Mouse (Mus musculus): ENCODE results near the gene Plekhd1. TPM values are rescaled to one million over a fixed set of nuclear protein-coding genes. Genes with fewer than 3 reads are reported as not detected.

The Plekhd1 gene
- total RNA-seq, 2 experiments from 2014 or later = 0.21 to 0.78 TPM

GRCm38 (mm10) chr12:80698526-80699143, 6.2 kb downstream of the Plekhd1 start:
- no peak for DNase-seq (ENCODE audit: low spot score in 2 of 2)

GRCm38 (mm10) chr12:80699144-80699531, 6.7 kb downstream of the Plekhd1 start:
- DNase-seq (ENCODE audit: low spot score in 2 of 2) = no peak

GRCm38 (mm10) chr12:80701332-80701731, 8.9 kb downstream of the Plekhd1 start:
- DNase-seq (ENCODE audit: low spot score in 2 of 2) = no peak

- no peak for DNase-seq (ENCODE audit: low spot score in 2 of 2)
These were observed 14.0 kb downstream of the Plekhd1 start for GRCm38 (mm10) chr12:80706208-80706914.

- no peak for DNase-seq (ENCODE audit: low spot score in 2 of 2)
These were observed 14.7 kb downstream of the Plekhd1 start for GRCm38 (mm10) chr12:80706915-80707604.

- no peak for DNase-seq (ENCODE audit: low spot score in 2 of 2)
These were observed 23.5 kb downstream of the Plekhd1 start for GRCm38 (mm10) chr12:80715915-80716314.

- no peak for DNase-seq (ENCODE audit: low spot score in 2 of 2)
These were observed 26.8 kb downstream of the Plekhd1 start for GRCm38 (mm10) chr12:80719141-80719540.

GRCm38 (mm10) chr12:80720507-80720906, 28.1 kb downstream of the Plekhd1 start:
- no peak for DNase-seq (ENCODE audit: low spot score in 2 of 2)

GRCm38 (mm10) chr12:80721458-80721857, 29.1 kb downstream of the Plekhd1 start:
- no peak for DNase-seq (ENCODE audit: low spot score in 2 of 2)

- peak; percentile 68 to 80 for DNase-seq (ENCODE audit: low spot score in 2 of 2)
These were observed 32.6 kb downstream of the Plekhd1 start for GRCm38 (mm10) chr12:80724853-80725559.

GRCm38 (mm10) chr12:80728207-80728606, 35.8 kb downstream of the Plekhd1 start:
- no peak for DNase-seq (ENCODE audit: low spot score in 2 of 2)

GRCm38 (mm10) chr12:80728814-80729213, 36.4 kb downstream of the Plekhd1 start:
- no peak for DNase-seq (ENCODE audit: low spot score in 2 of 2)

GRCm38 (mm10) chr12:80729758-80730530, 37.6 kb downstream of the Plekhd1 start:
- DNase-seq (ENCODE audit: low spot score in 2 of 2) = no peak

- peak; percentile 29 to 64 for DNase-seq (ENCODE audit: low spot score in 2 of 2)
These were observed 38.2 kb downstream of the Plekhd1 start for GRCm38 (mm10) chr12:80730567-80730966.

- DNase-seq (ENCODE audit: low spot score in 2 of 2) = no peak
These were observed 42.4 kb downstream of the Plekhd1 start for GRCm38 (mm10) chr12:80734526-80735470.

GRCm38 (mm10) chr12:80736464-80737282, 44.3 kb downstream of the Plekhd1 start:
- DNase-seq (ENCODE audit: low spot score in 2 of 2) = peak in 1 of 2 experiments; percentile 32

- DNase-seq (ENCODE audit: low spot score in 2 of 2) = no peak
These were observed 44.9 kb downstream of the Plekhd1 start for GRCm38 (mm10) chr12:80737283-80737600.

GRCm38 (mm10) chr12:80739482-80739881, 47.1 kb downstream of the Plekhd1 start:
- no peak for DNase-seq (ENCODE audit: low spot score in 2 of 2)

GRCm38 (mm10) chr12:80744614-80745013, 52.2 kb downstream of the Plekhd1 start:
- DNase-seq (ENCODE audit: low spot score in 2 of 2) = no peak
